Mouse (Mus musculus): ENCODE data around the gene Dhrs7.
"Not testable (repeated sequence)": the region's sequence is repeated elsewhere in the genome, so short reads cannot be mapped to it uniquely, and the experiment has no call there.

The Dhrs7 gene

GRCm38 (mm10) chr12:72664735-72665337 is at the start of gene Dhrs7:
TSS of gene Dhrs7 (minus strand) at chr12:72664909.
- peak; percentile 87 for DNase-seq (ENCODE audit: low read depth)

GRCm38 (mm10) chr12:72709981-72710380 is 45.3 kb upstream of the Dhrs7 start:
- no peak for DNase-seq (ENCODE audit: low read depth)

GRCm38 (mm10) chr12:72704068-72704467 is 39.4 kb upstream of the Dhrs7 start:
- DNase-seq (ENCODE audit: low read depth), result no peak

GRCm38 (mm10) chr12:72700013-72700412 is 35.3 kb upstream of the Dhrs7 start:
- no peak for DNase-seq (ENCODE audit: low read depth)

GRCm38 (mm10) chr12:72694901-72695463 is 30.3 kb upstream of the Dhrs7 start:
- peak; percentile 12 for DNase-seq (ENCODE audit: low read depth)

- peak; percentile 23 for DNase-seq (ENCODE audit: low read depth)
Measured at GRCm38 (mm10) chr12:72694438-72694837, 29.7 kb upstream of the Dhrs7 start.

GRCm38 (mm10) chr12:72693895-72694294 is 29.2 kb upstream of the Dhrs7 start:
- DNase-seq (ENCODE audit: low read depth), result peak; percentile 91

- not testable (repeated sequence) for DNase-seq (ENCODE audit: low read depth)
Measured at GRCm38 (mm10) chr12:72688281-72688680, 23.6 kb upstream of the Dhrs7 start.

- not testable (repeated sequence) for DNase-seq (ENCODE audit: low read depth)
Measured at GRCm38 (mm10) chr12:72687741-72688140, 23.0 kb upstream of the Dhrs7 start.

GRCm38 (mm10) chr12:72686566-72686965 is 21.9 kb upstream of the Dhrs7 start:
- not testable (repeated sequence) for DNase-seq (ENCODE audit: low read depth)

GRCm38 (mm10) chr12:72683612-72684011 is 18.9 kb upstream of the Dhrs7 start:
- DNase-seq (ENCODE audit: low read depth), result no peak

- no peak for DNase-seq (ENCODE audit: low read depth)
Measured at GRCm38 (mm10) chr12:72682511-72683282, 18.0 kb upstream of the Dhrs7 start.

- DNase-seq (ENCODE audit: low read depth), result no peak
Measured at GRCm38 (mm10) chr12:72681919-72682318, 17.2 kb upstream of the Dhrs7 start.

- DNase-seq (ENCODE audit: low read depth), result peak; percentile 8
Measured at GRCm38 (mm10) chr12:72679635-72680034, 14.9 kb upstream of the Dhrs7 start.

GRCm38 (mm10) chr12:72674820-72675219 is 10.1 kb upstream of the Dhrs7 start:
- DNase-seq (ENCODE audit: low read depth), result peak; percentile 19

GRCm38 (mm10) chr12:72674079-72674797 is 9.5 kb upstream of the Dhrs7 start:
- DNase-seq (ENCODE audit: low read depth), result no peak

GRCm38 (mm10) chr12:72671516-72672135 is 6.9 kb upstream of the Dhrs7 start:
- DNase-seq (ENCODE audit: low read depth), result no peak

GRCm38 (mm10) chr12:72670921-72671320 is 6.2 kb upstream of the Dhrs7 start:
- DNase-seq (ENCODE audit: low read depth), result no peak

- no peak for DNase-seq (ENCODE audit: low read depth)
Measured at GRCm38 (mm10) chr12:72667868-72668469, 3.3 kb upstream of the Dhrs7 start.

GRCm38 (mm10) chr12:72666015-72666414 is 1.3 kb upstream of the Dhrs7 start:
- DNase-seq (ENCODE audit: low read depth), result no peak

- peak; percentile 73 for DNase-seq (ENCODE audit: low read depth)
Measured at GRCm38 (mm10) chr12:72664020-72664734, 532 bp downstream of the Dhrs7 start.

Measured in NIH3T3 (cell line).